Mouse (Mus musculus) forebrain, embryonic 14.5 days (tissue): ENCODE results near the gene Pou2f2. TPM values are rescaled to one million over a fixed set of nuclear protein-coding genes. Genes with fewer than 3 reads are reported as not detected.
A peak's percentile ranks its signal among the peaks of the same experiment; 100 is the strongest.
"Not testable (repeated sequence)": the region's sequence is repeated elsewhere in the genome, so short reads cannot be mapped to it uniquely, and the experiment has no call there.

Source experiments
- ATAC-seq: fragments of 200-750 bp; cut with Nextera tagmentation; 2 replicates; pipeline ENCODE4 v1.8.0; 2017; ENCODE audit warnings: mild to moderate bottlenecking, moderate library complexity
- DNase-seq: peaks from one replicate; pipeline ENCODE4 v3.0.0-alpha.2; 2015; ENCODE audit warnings: low spot score
- H3K27ac ChIP-seq: fragments of 300-500 bp; sonication (generic); 2 replicates; pipeline ENCODE4 v1.5.1; 2014; ENCODE audit warnings: low read depth, mild to moderate bottlenecking, control low read depth, low read length, moderate library complexity
- H3K27me3 ChIP-seq: fragments of 300-500 bp; sonication (generic); replicated peaks from 2 replicates; pipeline ENCODE4 v1.6.1; 2014; ENCODE audit warnings: low read length, control low read depth, mixed read lengths; ENCODE audit not compliant: control insufficient read depth, insufficient read depth
- H3K36me3 ChIP-seq: fragments of 300-500 bp; sonication (generic); 2 replicates; pipeline ENCODE4 v1.6.1; 2014; ENCODE audit warnings: low read length, control low read depth; ENCODE audit not compliant: control insufficient read depth, insufficient read depth
- H3K4me1 ChIP-seq: fragments of 300-500 bp; sonication (generic); 2 replicates; pipeline ENCODE4 v1.6.1; 2014; ENCODE audit warnings: antibody characterized with exemption, low read length, control low read depth; ENCODE audit not compliant: control insufficient read depth, insufficient read depth
- H3K4me2 ChIP-seq: fragments of 300-500 bp; sonication (generic); 2 replicates; pipeline ENCODE4 v1.6.1; 2014; ENCODE audit warnings: mild to moderate bottlenecking, control low read depth, low read length
- H3K4me3 ChIP-seq: fragments of 300-500 bp; sonication (generic); 2 replicates; pipeline ENCODE4 v1.5.1; 2014; ENCODE audit warnings: low read depth, low read length, control low read depth
- H3K9ac ChIP-seq: fragments of 300-500 bp; sonication (generic); 2 replicates; pipeline ENCODE4 v1.6.1; 2014; ENCODE audit warnings: mild to moderate bottlenecking, low read length, control low read depth, moderate library complexity
- H3K9me3 ChIP-seq: fragments of 300-500 bp; sonication (generic); replicated peaks from 2 replicates; pipeline ENCODE4 v1.6.1; 2016; ENCODE audit warnings: low read length, control low read depth, mixed read lengths; ENCODE audit not compliant: control insufficient read depth
- WGBS: fragments of 180-500 bp; shearing (Covaris S2); extraction: QIAGEN DNeasy Blood & Tissue Kit; methylation state at CpG from one replicate; pipeline ENCODE4 v1.1.7; 2014; 5-methylcytosine and 5-hydroxymethylcytosine counted together
- microRNA-seq: library from miRNA; unstranded; fragments of <30 nt; microRNA quantifications from one replicate; pipeline ENCODE4, GENCODE M21; 2016
- polyA plus RNA-seq: library from polyadenylated mRNA; unstranded; fragments of >200 nt; fragmentation: Nextera tagmentation; extraction: Ambion mirVana; gene quantifications from 2 replicates; pipeline ENCODE4 v1.2.1, GENCODE M21; 2014

The Pou2f2 gene
- polyA plus RNA-seq, 1 experiment from 2014 or later = 15.5 TPM

GRCm38 (mm10) chr7:25052587-25052986, 126.9 kb downstream of the Pou2f2 start:
- Histone ChIP-seq H3K36me3 (peaks cover 96% of the 10 kb centered on the region), H3K9me3 (no peaks in the 10 kb centered on the region), H3K27ac (no peak overlapping the region), H3K4me1 (no peaks in the 10 kb centered on the region), H3K4me3 (no peak overlapping the region), H3K4me2 (no peak overlapping the region), H3K27me3 (no peaks in the 10 kb centered on the region), H3K9ac (no peak overlapping the region)
- 96% methylated on average over 3 of the region's 3 CpGs for WGBS
- ATAC-seq (no peak), DNase-seq (no peak)

GRCm38 (mm10) chr7:25049295-25049930, 130.1 kb downstream of the Pou2f2 start:
- Histone ChIP-seq H3K4me1 (no peaks in the 10 kb centered on the region), H3K27ac (no peak overlapping the region), H3K4me3 (no peak overlapping the region), H3K9ac (no peak overlapping the region), H3K27me3 (no peaks in the 10 kb centered on the region), H3K4me2 (no peak overlapping the region), H3K9me3 (no peaks in the 10 kb centered on the region), H3K36me3 (peaks cover 92% of the 10 kb centered on the region)
- DNase-seq = no peak
- ATAC-seq = no peak
- WGBS = 83% methylated on average over 16 of the region's 16 CpGs

GRCm38 (mm10) chr7:25047363-25047762, 132.2 kb downstream of the Pou2f2 start:
- DNase-seq = peak; percentile 28
- Histone ChIP-seq H3K9me3 (no peaks in the 10 kb centered on the region), H3K4me2 (no peak overlapping the region), H3K4me3 (no peak overlapping the region), H3K9ac (no peak overlapping the region), H3K27me3 (no peaks in the 10 kb centered on the region), H3K27ac (no peak overlapping the region), H3K4me1 (no peaks in the 10 kb centered on the region), H3K36me3 (peaks cover 93% of the 10 kb centered on the region)
- WGBS = 79% methylated on average over 8 of the region's 8 CpGs
- ATAC-seq = no peak

- not testable (repeated sequence) for H3K9me3 ChIP-seq, H3K9ac ChIP-seq, DNase-seq, H3K27me3 ChIP-seq, H3K4me1 ChIP-seq, ATAC-seq, H3K4me2 ChIP-seq, H3K4me3 ChIP-seq, H3K27ac ChIP-seq
- H3K36me3 ChIP-seq = peaks cover 95% of the 10 kb centered on the region
- WGBS = 98% methylated on average over 7 of the region's 7 CpGs
These were observed 134.9 kb downstream of the Pou2f2 start for GRCm38 (mm10) chr7:25044599-25044998.

- Histone ChIP-seq H3K36me3 (peaks cover 86% of the 10 kb centered on the region), H3K4me3 (no peak overlapping the region), H3K9me3 (no peaks in the 10 kb centered on the region), H3K27ac (no peak overlapping the region), H3K4me2 (no peak overlapping the region), H3K4me1 (no peaks in the 10 kb centered on the region), H3K27me3 (no peaks in the 10 kb centered on the region), H3K9ac (no peak overlapping the region)
- WGBS = 93% methylated on average over 12 of the region's 12 CpGs
- DNase-seq (no peak), ATAC-seq (no peak)
These were observed 137.6 kb downstream of the Pou2f2 start for GRCm38 (mm10) chr7:25041921-25042320.

Small RNA genes lying within 50 kb of the gene (microRNA-seq; reads per million reads assigned to microRNA genes)
- gene Mir6537 = 0.53 reads per million
- not detected for gene Mir7048

Other genes starting within 250 kb of the Pou2f2 start
- gene Gm4881, start 235.2 kb downstream of the Pou2f2 start, polyA plus RNA-seq = 0.70 and 1.1 TPM in 2 replicates
- 240 and 248 TPM in 2 replicates for gene Rabac1, start 207.0 kb downstream of the Pou2f2 start, polyA plus RNA-seq
- gene Atp1a3, start 173.8 kb downstream of the Pou2f2 start, polyA plus RNA-seq = 122 and 183 TPM in 2 replicates
- 11.2 and 14.2 TPM in 2 replicates for gene Grik5, start 107.4 kb downstream of the Pou2f2 start, polyA plus RNA-seq
- gene Zfp574, start 107.2 kb downstream of the Pou2f2 start, polyA plus RNA-seq = 18.9 and 28.4 TPM in 2 replicates
- 10.8 and 12.5 TPM in 2 replicates for gene Dedd2, start 40.9 kb upstream of the Pou2f2 start, polyA plus RNA-seq
- 2.3 and 2.8 TPM in 2 replicates for gene Zfp526, start 41.7 kb upstream of the Pou2f2 start, polyA plus RNA-seq
- gene Gsk3a, start 58.1 kb upstream of the Pou2f2 start, polyA plus RNA-seq = 20.2 and 20.5 TPM in 2 replicates
- gene Erf, start 71.0 kb upstream of the Pou2f2 start, polyA plus RNA-seq = 7.7 and 8.2 TPM in 2 replicates
- 37.4 and 38.7 TPM in 2 replicates for gene Cic, start 88.0 kb upstream of the Pou2f2 start, polyA plus RNA-seq
- 574 and 635 TPM in 2 replicates for gene Pafah1b3, start 118.3 kb upstream of the Pou2f2 start, polyA plus RNA-seq
- gene Prr19, start 121.7 kb upstream of the Pou2f2 start, polyA plus RNA-seq = 1.8 and 2.2 TPM in 2 replicates
- 14.5 and 25.5 TPM in 2 replicates for gene Tmem145, start 126.4 kb upstream of the Pou2f2 start, polyA plus RNA-seq
- 13.3 and 17.5 TPM in 2 replicates for gene Megf8, start 137.4 kb upstream of the Pou2f2 start, polyA plus RNA-seq
- not detected in 2 replicates for gene Cnfn, start 190.0 kb upstream of the Pou2f2 start, polyA plus RNA-seq
- gene Lipe, start 219.0 kb upstream of the Pou2f2 start, polyA plus RNA-seq = 5.3 and 8.3 TPM in 2 replicates
- gene Cxcl17, start 233.2 kb upstream of the Pou2f2 start, polyA plus RNA-seq = not detected in 2 replicates